Mouse (Mus musculus) heart, adult 9 months (tissue): ENCODE data around the gene Sox6.

Source experiments
- DNase-seq, 2 experiments: peaks; one replicate each; pipeline ENCODE4 v3.0.0; 2022; ENCODE audit warnings: low spot score in 2 of 2

The Sox6 gene

DNA sequence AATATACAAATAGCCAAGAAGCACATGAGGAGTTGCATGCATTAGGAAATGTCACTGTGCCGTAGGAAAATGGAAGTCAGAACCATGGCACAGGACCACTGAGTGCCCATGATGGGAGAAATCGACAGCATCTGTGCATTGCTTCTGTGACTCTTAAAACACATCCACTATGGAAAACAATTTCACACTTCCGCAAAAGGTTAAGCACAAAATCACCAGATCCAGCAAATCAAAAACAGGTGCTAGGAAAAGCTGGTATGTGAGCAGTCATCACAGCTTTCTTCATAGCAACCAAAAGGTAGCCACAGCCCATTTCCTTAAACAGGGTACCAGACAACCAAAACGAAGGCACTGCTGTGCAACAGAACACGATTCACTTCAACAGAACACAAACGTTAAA lies 52.9 kb downstream of the Sox6 start:
- no peak for DNase-seq

DNA sequence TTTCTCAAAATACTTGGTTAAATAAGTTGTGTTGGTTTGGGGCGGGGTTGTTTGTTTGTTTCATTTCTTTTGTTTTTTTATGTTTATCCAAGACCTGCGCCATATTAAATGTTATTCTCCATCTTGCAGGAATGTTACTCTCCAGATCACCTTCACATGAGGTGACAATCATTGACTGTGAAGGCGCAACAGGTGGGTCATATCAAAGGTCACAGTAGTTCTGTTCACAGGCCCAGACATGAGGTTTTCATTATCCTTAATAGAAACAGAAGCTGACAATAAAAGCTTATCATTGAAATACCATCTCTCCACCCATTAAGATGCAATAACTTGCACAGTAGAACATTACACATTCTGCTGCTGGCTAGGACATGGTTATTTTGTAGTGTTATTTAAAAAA lies 54.5 kb downstream of the Sox6 start:
- no peak for DNase-seq

DNA sequence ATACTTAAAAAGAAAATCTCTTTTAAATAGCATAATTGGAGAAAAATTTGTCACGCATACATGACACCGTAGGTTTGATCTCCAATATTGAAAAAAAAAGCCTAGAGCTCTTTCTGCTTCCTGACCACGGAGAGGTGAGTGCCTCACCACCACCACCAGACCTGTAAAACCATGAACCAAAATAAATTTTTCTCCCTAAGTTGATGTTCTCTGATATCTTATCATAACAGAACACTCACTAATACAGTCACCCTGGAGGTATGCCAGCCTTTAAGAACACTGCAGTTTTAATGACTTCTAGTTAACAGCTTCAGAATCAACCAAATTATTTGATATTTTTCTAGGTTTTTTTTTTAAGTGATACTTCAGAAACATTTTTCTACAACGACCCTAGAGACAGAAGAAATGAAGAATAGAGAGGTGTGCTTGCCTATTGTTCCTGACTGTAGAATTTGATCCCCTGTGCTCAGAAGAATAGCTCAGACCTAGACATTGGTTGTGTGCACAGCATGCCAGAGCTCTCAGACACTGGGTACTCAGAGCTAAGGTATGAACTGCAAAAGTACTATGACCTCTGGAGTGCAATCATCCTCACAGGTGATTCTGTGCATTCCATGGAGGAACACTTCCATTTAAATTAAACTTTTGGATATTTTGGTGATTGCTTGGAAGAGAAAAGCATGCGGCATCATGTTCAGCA lies 58.6 kb downstream of the Sox6 start:
- DNase-seq = no peak

DNA sequence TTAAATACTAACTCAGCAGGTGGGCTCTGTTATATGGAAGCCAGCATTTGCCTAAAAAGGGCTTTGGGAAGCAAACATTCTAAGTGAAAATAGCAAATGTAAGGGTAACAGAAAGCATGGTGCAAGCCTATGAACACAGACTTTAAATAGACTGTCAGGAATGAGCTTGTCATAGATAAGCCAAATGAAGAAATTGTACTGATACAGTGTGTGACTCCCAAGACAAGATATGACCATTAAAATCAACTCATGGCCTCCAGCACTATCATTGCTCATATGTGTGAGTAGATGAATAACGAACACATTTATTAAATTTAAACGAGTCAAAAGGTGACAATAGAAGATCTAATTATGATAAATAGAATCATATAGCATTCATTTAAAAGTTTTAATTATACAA lies 64.1 kb downstream of the Sox6 start:
- DNase-seq = no peak

DNA sequence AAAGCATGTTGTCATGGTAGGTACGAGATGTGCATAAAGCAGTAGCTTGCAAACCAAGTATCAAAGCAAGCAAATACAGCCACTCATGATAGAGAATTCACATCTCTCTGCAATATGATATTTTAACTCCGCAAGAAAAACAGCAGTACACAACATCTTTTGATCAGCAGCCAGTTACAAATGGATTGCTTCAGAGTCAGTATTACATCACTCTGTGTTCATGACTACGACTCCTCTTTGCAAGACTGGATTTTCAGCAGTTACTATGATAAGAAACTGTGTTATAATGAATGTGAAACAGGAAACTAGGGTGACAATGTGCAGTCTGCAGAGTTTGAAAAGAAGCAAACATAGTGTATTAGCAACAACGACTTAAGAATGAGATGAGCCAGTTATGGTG lies 71.4 kb downstream of the Sox6 start:
- peak in 1 of 2 experiments; percentile 27 for DNase-seq

DNA sequence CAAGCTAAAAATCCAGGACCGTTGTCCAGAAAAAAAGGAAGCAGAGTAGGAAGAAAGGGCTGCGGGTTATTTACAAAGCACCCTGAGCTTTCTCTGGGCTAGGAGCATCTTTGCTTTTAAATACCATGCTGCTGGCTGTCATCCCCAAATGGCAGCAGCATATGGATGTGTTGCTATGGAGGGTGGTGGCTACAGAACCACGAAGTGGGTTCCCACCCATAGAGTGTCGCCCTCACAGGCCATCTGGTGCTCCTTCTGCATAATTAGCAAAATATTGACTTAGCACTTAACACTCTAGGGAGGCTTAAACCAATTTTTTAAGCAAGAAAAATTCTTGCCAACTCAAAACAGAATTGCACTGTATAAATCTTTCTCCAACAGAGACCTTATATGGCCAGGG lies 72.4 kb downstream of the Sox6 start:
- no peak for DNase-seq

DNA sequence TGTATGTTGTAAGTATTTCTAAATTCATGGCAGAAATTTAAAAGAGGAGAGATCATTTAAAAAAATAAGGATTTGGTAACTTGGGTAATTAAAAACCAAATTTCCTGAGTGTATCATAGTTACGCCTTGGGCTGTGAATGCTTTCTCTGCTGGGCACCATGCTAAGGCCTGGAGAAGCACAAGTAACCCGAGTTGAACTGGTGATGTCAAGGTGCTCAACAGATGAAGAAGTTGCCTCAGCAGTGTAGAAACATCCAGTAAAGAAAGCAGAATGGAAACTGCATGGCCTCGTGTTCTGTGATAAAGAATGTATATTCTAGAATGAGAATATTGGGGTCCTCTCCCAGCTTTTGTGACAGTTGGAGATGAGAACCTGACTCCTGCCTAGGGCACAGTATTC lies 85.5 kb downstream of the Sox6 start:
- no peak for DNase-seq

DNA sequence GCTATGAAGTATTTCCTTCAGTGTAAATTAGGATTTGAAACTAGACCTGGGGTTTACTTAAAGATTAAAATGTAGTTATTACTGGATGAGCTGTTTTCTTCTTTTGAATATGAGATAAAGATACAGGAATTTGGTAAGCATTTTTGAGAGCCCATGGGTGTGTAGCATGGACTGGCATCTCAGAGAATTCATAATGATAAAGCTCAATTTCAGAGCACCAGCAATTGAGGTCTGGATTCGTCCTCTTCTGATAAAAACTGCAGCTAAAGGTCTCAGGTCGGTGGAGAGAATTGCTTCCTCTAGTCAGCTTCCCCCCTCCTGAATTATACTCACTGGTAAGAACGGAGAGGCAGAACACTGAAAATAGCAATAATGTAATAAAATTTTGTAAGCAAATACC lies 86.4 kb downstream of the Sox6 start:
- no peak for DNase-seq

DNA sequence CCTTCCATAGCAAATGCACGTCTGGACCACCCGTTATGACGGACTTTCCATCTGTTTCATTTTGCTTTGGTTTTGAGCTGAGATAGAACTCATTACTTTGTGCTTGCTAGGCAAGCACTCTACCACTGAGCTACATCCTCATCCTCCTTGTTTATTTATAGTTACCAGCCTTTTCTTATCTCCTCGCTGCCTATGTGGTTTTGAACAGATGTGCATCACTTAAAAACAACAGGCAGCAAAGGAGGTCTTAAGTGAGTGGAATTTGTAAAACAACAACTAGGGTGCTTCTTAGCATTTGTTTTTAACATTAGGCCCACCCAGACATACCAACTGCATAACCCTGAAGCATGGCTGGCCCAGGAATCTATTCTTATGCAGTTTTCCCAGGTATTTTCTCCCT lies 86.9 kb downstream of the Sox6 start:
- no peak for DNase-seq

DNA sequence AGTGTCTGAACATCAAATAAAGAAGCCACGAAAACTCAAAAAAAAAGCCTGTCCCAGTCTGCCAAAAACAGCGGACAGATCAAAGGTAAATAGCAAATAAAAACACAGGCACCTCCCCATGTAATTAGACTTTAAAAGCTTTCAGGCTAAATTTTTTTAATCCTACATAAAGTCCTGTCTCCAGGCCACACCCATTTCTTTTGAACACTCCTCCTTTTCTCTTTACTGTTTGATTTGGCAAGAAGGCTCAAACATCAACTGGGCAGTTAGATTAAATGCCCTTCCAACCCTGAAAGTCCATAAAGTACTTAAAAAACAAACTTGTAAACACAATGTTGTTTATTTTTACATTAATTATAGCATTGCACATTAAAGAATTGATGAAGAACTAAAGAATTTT lies 90.7 kb downstream of the Sox6 start:
- no peak for DNase-seq

DNA sequence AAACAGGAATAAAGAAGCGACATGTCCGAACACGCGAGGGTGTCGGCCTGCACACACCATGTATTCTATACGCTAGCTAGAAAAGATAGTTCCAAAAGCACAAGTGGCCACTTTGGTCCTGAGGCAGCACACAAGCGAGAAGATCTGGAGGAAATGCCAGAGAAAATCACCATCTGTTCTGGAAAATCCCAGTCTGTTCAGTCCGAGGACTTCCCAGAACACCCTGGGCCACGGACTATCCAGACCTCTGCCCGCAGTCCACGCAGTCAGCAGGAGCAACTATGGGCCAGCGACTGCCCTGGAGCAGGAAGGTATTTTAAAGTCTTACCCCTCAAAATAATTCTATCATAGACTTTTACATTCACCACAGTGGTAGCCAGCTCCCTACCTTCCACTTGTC lies 92.0 kb downstream of the Sox6 start:
- DNase-seq = no peak

DNA sequence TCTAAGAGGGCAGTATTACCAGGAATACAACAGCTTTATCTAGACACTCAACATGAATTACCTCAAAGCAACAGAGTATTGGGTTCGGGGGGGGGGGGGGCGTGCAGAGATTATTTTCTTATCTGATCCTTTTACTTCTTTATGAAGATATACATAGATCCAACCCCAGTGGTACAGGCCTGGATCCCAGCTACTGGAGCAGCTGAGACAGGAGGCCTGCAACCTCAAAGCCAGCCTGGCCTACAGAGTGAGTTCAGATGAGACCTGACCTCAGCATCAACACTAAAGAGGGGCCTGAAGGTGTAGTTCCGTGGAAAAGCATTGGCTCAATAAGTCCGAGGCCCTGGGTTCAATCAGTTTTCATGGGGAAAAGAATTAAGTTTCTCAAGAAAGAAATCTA lies 93.1 kb downstream of the Sox6 start:
- no peak for DNase-seq

DNA sequence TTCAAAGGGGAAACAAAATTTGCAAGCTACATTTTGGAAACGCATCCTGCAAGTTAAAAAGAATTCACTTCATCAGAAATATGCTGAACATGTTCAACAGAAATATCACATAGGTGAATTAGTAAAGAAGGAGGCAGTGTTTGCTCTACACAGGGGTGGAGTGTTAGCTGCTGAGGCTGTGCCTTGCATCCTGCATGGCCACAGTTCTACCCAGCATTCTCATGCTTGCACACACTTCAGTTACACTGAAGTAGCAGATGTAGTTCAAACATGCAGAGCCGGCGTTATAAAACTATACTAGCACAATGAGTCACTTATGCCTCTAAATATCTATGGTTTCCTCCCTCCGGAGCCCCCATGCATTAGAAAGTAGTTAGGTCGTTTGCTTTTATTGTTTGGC lies 94.3 kb downstream of the Sox6 start:
- DNase-seq = no peak

DNA sequence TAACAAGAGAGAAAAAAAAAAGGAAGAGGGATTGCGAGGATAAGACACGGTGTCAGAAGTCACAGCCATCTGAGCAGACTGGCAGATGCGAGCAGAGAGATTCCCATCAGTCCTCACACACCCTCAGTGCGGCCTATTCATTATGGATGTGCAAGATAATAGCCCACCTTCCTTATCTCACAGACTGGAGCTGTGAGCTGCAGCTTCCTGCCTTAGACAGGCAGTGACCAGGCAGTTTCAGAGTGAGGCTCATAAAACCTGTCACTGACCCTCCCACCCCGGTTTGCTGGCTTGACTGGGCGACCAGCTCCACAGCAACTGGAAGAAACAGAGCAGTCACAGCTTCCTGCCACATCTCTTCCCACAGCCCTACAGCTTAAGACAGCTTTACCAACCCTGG lies 96.8 kb downstream of the Sox6 start:
- no peak for DNase-seq

DNA sequence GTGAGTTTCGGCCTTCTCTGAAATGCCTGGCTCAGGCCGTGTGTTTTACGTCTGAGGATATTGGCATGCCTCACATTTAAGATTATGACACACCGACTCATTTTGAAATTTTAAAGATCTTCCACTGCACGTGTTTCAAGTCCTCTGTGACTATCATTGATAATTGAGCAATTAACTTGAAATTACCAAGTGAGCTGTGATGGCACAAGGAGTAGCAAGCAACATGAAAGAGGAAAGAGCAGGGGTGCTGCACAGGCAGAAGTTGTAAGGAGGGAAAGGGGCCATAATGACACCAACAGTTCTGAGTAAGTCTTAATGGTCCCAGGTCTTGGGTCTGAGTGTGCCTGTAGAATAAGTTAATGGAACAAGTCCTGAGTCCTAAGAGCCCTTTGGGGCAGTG lies 99.3 kb downstream of the Sox6 start:
- DNase-seq = no peak

DNA sequence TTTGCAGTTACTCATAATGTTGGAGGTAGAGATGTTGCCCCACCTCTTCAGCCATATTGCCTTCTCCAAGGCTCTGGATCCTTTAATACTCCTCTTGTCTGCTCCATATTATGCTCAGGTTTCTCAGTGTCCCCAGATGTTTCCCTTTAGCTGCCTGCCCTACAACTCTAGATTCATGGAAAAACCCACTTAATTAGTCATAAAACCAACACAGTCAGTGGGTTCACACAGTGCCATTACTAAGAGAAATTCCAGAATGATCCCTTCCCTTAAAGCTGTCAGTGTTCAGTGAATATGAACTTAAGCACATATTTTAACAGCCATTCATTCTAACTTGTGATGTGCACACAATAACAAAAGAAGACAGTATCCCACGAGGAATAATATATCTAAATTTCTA lies 101.7 kb downstream of the Sox6 start:
- DNase-seq = no peak

DNA sequence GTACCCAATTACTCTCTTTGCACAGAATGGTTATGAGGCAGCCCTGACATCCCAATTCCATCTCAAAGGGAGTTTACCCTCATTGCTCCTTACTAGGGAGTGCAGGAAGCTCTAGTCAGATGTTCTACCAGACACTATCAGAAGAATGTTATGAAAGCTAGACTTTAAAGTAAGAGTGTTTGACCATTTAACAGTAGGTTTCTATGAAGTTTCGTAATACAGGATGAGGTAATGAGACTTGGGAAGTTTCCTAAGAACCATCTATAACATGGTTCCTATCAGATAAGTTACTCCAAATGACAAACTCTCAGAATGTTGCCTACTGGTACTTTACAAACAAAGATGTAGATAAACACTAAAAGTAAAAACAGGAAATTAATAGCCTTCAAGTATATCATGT lies 123.3 kb downstream of the Sox6 start:
- DNase-seq = no peak

DNA sequence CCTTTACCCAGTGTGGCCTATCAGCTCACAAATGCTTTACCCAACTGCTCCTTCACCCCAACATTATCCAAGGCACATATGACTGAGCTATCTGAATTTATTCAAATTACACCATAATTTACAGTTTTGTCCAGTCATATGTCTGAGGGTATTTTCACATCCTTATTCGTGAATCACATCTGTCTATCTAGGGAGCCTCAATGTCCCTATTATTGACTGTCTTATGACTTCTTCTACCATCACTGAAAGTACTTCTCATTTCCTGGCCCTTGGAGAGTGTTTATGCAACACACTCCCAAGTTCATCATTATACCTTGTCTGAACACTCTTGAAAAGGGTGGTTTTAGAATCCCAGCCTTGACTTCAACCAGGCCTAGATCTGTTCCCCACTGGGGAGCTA lies 128.3 kb downstream of the Sox6 start:
- no peak for DNase-seq

DNA sequence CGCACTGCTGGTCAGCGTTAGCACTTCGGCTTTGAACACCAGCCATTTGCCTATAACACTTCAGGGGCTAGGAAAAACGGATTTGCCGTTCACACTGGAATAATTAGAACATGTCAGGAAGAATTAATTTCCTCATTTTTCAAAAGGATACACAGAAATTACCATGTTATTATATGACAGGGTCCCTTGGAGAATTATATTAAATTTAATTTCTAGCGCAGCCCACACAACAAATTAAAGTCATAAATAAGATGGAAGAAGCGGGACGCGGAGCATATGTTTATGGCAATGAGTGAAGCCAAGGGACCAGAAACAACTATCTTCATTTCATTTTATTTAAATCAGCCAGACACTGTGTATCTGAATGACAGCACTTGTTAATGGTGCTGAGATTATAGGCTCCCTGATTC lies 133.8 kb downstream of the Sox6 start:
- DNase-seq = no peak

DNA sequence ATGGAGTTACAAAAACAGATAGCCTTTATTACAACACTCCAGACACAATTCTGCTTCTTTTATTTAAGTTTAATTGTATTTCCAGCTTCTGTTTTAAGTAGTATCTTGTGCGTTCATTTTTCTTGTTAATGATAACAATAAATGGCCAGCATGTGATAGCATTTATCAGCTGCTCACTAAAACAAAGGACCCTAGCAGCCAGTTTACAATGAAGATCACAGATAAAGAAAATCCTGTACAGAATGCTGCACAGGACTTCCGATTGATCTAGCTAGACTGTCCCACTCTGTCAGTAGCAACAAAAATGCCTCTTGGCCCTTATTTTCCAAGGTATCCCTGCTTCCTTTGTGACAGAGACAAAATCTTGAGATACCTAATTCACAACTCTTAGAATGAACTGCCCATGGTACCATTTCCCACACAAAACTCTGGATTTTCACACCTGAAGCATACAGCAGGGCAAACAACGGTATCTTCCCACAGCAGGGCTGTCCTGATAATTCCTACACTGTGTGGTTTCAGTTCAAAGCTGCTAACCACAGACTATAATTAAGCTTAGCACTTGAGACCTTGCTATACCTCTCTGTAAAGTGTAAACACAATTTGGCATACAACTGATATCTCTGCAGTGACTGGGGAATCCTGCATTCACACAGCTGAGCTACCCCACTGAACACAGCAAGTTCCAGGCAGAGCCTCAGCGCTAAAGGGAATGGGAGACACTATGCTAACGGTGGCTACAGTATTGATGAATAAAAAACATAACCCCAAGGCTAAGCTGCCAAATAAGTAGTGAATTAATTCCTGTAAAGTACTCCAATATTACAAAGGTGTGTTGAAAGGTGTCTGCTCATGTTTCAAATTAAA lies 134.4 kb downstream of the Sox6 start:
- no peak for DNase-seq

DNA sequence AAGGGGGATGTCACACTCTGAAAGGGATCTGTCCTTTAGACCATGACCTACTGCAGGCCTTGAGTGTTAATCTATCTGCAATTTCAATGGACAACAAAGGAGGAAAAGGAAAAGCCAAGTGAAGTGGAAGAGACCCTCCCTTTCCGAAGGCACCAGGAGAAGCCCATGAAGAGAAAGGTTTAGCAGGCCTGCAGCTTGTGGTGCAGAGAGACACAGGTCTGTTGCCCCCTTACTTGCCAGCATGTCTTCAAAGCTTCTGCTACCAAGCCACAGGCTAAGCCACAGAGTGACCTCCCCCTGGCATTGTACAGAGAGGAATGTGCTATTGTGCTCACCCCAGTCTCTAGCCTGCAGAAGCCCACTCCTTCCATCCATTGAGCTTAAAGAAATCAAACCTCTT lies 135.2 kb downstream of the Sox6 start:
- DNase-seq = no peak

DNA sequence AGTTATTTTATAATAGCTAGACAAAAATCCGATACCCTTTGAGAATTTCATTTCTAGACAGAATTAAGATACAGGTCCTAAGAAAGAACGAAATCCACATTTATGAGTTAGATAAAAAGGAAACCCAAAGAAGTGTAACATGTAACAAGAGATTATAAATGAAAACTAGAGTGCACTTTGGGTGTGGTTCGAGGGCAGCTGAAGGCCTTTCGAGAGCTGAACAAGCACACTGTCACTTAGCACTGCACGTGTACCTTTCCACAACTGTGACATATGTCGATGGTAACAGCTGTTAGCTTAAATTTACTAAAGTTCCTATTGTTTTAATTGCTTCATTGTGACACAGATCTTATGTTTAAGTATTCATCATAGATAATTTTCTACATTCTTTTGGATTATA lies 142.8 kb downstream of the Sox6 start:
- DNase-seq = no peak

DNA sequence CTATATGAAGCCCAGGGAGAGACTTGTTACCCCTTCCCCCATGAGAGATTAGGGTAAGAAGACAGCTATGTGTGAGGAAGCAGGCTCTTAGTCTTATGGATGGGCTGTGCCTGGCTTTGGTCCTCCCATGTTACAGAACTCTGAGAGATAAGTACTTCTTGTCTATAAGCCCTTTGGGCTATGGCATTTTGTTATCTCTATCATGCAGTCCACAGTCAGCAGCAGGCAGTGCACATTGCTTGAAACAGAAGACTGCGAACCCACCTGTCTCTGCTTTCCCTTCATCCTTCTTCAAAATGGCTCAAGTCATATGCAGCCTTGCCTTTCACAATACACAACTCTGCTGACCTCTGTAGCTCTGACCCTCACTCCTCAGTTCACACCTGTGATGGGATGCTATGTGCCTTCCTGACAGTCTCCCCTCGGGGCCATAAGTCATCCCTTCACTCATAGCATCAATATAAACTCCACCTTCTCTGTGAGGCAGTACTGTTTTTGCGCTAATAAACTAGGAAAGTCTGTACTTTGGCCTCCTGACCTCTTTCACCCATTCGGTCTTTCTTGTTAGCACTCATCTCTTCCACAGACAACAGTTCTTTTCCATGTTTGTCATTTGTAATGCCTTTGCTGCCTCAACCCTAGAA lies 143.4 kb downstream of the Sox6 start:
- no peak for DNase-seq
